Mouse (Mus musculus) C2C12 (cell line): Measurements from ENCODE around the gene Lrriq3.

Experiments
- CEBPB ChIP-seq: IDR thresholded peaks from one replicate; pipeline ENCODE4 v1.6.1; 2011; ENCODE audit warnings: low read depth, mild to moderate bottlenecking, control low read depth, moderate library complexity
- CTCF ChIP-seq: IDR thresholded peaks from one replicate; pipeline ENCODE4 v1.5.1; 2011; ENCODE audit not compliant: control insufficient read depth, insufficient read depth, insufficient read length
- MAX ChIP-seq: IDR thresholded peaks from one replicate; pipeline ENCODE4 v1.6.1; 2011; ENCODE audit warnings: mild to moderate bottlenecking, control low read depth
- MYOD1 ChIP-seq: IDR thresholded peaks from one replicate; pipeline ENCODE4 v1.6.1; 2011; ENCODE audit warnings: low read depth; ENCODE audit not compliant: control insufficient read depth, insufficient read length
- USF1 ChIP-seq: IDR thresholded peaks from one replicate; pipeline ENCODE4 v1.6.1; 2011; ENCODE audit warnings: low read depth, mild to moderate bottlenecking, control low read depth, moderate library complexity

DNA sequence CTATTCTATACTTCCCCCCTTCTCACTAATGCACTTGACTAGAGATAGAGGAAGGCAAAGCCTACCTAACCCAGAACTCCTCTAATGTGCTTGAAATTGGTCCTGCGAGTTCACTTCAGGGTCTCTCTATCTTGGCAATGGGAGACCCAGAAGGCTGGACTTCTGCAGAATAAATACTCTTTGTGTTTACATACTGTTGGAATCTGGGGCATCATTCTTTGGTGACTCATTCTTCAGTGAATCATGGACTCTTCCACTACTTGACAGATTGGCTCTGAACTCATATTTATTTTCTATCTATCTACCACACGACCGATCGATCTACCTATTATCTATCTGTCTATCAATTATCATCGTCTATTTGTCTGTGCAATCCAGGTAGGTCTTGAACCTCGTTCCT, 1.2 kb upstream of the Lrriq3 start:
- TF ChIP-seq CTCF: no peak
- TF ChIP-seq MAX: no peak
- TF ChIP-seq CEBPB: no peak
- no peak for TF ChIP-seq USF1
- TF ChIP-seq MYOD1: no peak
